Comparison of ENCODE assay signal across 9 mouse cellular contexts in genomic region chr12:117769113-117769512, GRCm38 (mm10). TPM values are rescaled to one million over a fixed set of nuclear protein-coding genes. Genes with fewer than 3 reads are reported as not detected.
DNase-seq lines count a peak whose midpoint lies in the region; ATAC-seq and TF ChIP-seq lines count a peak whose summit lies in the region.
"Had no signal": no experiment of that assay in that cellular context is flagged by ENCODE, and none has a peak within 500 bp of the region (broad histone marks: within the 10 kb centered on the region; RNA-seq: fewer than 3 reads in every experiment).

No protein-coding gene starts in this region.

- H3K9me3 ChIP-seq in stomach, postnatal 0 days (ENCODE audit: control insufficient read depth, low read length) = no peaks in the 10 kb centered on the region
- H3K9me3 ChIP-seq: megakaryocyte, embryonic 14.5 days had no signal

- no peak overlapping the region for H3K27ac ChIP-seq in left cerebral cortex, adult 2 months
- no peak overlapping the region for H3K27ac ChIP-seq in stomach, postnatal 0 days (replicated peaks)

- peak; percentile 62 to 89 for DNase-seq in heart, adult 18-20 months
- no peak for DNase-seq in heart, postnatal 25 days (ENCODE audit: low spot score)
- peak; percentile 57 to 84 for DNase-seq in adrenal gland, adult (ENCODE audit: inconsistent age in 2 of 2, low spot score in 1 of 2)
- DNase-seq in embryo, embryonic 10 days (ENCODE audit: low spot score) = peak; percentile 95
- DNase-seq in heart, postnatal 4 days = peak; percentile 84
- peak; percentile 70 to 75 for DNase-seq in left cerebral cortex, adult 2 months (ENCODE audit: extremely low spot score in 1 of 2, low spot score in 2 of 2)
- peak; percentile 75 for DNase-seq in naive thymus-derived CD4-positive, alpha-beta T cell, adult 2 months (ENCODE audit: low read depth)
- DNase-seq in stomach, postnatal 0 days (ENCODE audit: low spot score) = peak; percentile 76

- no peak for ATAC-seq in stomach, postnatal 0 days (ENCODE audit: low FRiP score, low TSS enrichment)

- H3K4me3 ChIP-seq in left cerebral cortex, adult 2 months = no peak overlapping the region
- no peak overlapping the region for H3K4me3 ChIP-seq in stomach, postnatal 0 days (ENCODE audit: low read depth, low read length)
- H3K4me3 ChIP-seq: megakaryocyte, embryonic 14.5 days had no signal

- peak; percentile 89 for TF ChIP-seq CTCF in left cerebral cortex, adult 2 months (IDR thresholded peaks at IDR 0.05)
- TF ChIP-seq CTCF in stomach, postnatal 0 days (IDR thresholded peaks at IDR 0.05; ENCODE audit: low read depth) = peak; percentile 92

- no peaks in the 10 kb centered on the region for H3K27me3 ChIP-seq in stomach, postnatal 0 days (ENCODE audit: control insufficient read depth, insufficient read depth, low read length)

- intact Hi-C loops in heart, postnatal 25 days (cut with DNase I) = loop anchor here (1.0 kb wide), 2 partner anchors 366 to 384 kb away; no protein-coding TSS in a partner anchor
- intact Hi-C loops in left cerebral cortex, adult 2 months (cut with DNase I) = loop anchor here (1.0 to 5.0 kb wide), 2 partner anchors 366 to 382 kb away; no protein-coding TSS in a partner anchor

- TF ChIP-seq EP300 in stomach, postnatal 0 days (optimal IDR thresholded peaks at IDR 0.05) = no peak

- WGBS in stomach, postnatal 0 days = 4% methylated on average over 5 of the region's 5 CpGs

- no peaks in the 10 kb centered on the region for H3K4me1 ChIP-seq in stomach, postnatal 0 days (replicated peaks; ENCODE audit: control insufficient read depth, insufficient read depth)

- H3K36me3 ChIP-seq in stomach, postnatal 0 days (ENCODE audit: control insufficient read depth, insufficient read depth, low read length) = no peaks in the 10 kb centered on the region

- no peak overlapping the region for H3K4me2 ChIP-seq in stomach, postnatal 0 days (replicated peaks; ENCODE audit: low read depth)

- no peak overlapping the region for H3K9ac ChIP-seq in stomach, postnatal 0 days (ENCODE audit: low read length)

RNA-seq across cellular contexts. Expression of gene Cdca7l, which starts 35.0 kb away (rescaled TPM):
- under 1 TPM; 0.22 to 0.33 TPM for total RNA-seq in heart, adult 18-20 months (2021)
- total RNA-seq in heart, postnatal 25 days (2021) = under 1 TPM; 0.23 to 0.36 TPM
- total RNA-seq in heart, postnatal 4 days (2021) = 1 to 10 TPM; 6.5 to 7.3 TPM
- total RNA-seq in left cerebral cortex, adult 2 months (2021) = 1 to 10 TPM; 1.1 to 1.3 TPM
- polyA plus RNA-seq in stomach, postnatal 0 days (2015; fragmentation: Nextera tagmentation; extraction: Ambion mirVana) = 15.1 and 15.7 TPM in 2 replicates
